In the genomic region with DNA sequence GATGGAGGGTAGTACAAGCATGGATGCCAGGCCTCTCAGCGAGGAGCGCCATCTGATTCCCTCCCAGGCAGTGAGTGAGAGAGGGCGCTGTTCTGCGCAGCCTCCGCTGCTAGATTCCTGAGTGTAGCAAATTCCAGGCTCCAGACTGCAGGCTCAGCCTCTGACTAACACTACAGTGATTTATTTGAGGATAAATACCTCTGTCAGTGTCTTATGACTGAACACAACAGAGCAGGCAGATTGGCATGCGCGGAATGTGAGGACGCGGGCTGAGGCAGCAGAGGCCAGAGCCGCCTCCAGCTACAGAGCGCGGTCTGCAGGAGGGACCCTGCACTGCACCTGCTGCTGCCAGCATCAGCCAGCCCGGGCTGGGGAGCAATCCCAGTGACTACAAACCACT, we compare ENCODE assay signal across 8 mouse cellular contexts.
DNase-seq lines count a peak whose midpoint lies in the region; ATAC-seq and TF ChIP-seq lines count a peak whose summit lies in the region.

No protein-coding gene starts in this region.

- peak; percentile 60 for DNase-seq in ovary, adult 18-20 months (ENCODE audit: low spot score)
- DNase-seq in ovary, postnatal 10 days (ENCODE audit: low spot score) = no peak
- peak; percentile 66 to 81 for DNase-seq in heart, postnatal 14 days
- peak; percentile 87 to 93 for DNase-seq in kidney, postnatal 4 days
- DNase-seq in liver, postnatal 0 days = no peak
- DNase-seq in ovary, postnatal 36 days (ENCODE audit: low spot score) = peak; percentile 64
- no peak for DNase-seq in spleen, postnatal 4 days (ENCODE audit: low spot score in 2 of 2)

- H3K4me3 ChIP-seq in forebrain, embryonic 15.5 days = no peak overlapping the region
- H3K4me3 ChIP-seq in liver, postnatal 0 days (ENCODE audit: low read depth, low read length) = no peak overlapping the region

- ATAC-seq in forebrain, embryonic 15.5 days (replicated peaks) = peak; percentile 41
- no peak for ATAC-seq in liver, postnatal 0 days

- peak overlapping the region; percentile 1; the same call in 1 of the 2 replicates for H3K4me2 ChIP-seq in forebrain, embryonic 15.5 days (replicated peaks)
- H3K4me2 ChIP-seq in liver, postnatal 0 days (ENCODE audit: low read depth, low read length) = no peak overlapping the region

- peak; percentile 35; the same call in 1 of the 2 replicates for TF ChIP-seq CTCF in liver, postnatal 0 days (IDR thresholded peaks at IDR 0.05; ENCODE audit: low read depth)

- no peak for TF ChIP-seq EP300 in liver, postnatal 0 days (IDR thresholded peaks at IDR 0.05; ENCODE audit: low read depth)

- peak overlapping the region; percentile 62 for H3K27ac ChIP-seq in forebrain, embryonic 15.5 days (replicated peaks)
- no peak overlapping the region for H3K27ac ChIP-seq in liver, postnatal 0 days (ENCODE audit: low read depth)

- intact Hi-C loops in heart, postnatal 14 days (cut with DNase I) = no loop called here

- no peaks in the 10 kb centered on the region for H3K27me3 ChIP-seq in forebrain, embryonic 15.5 days
- no peaks in the 10 kb centered on the region for H3K27me3 ChIP-seq in liver, postnatal 0 days (ENCODE audit: insufficient read depth, low read length)

- 7% methylated on average over 13 of the region's 13 CpGs for WGBS in forebrain, embryonic 15.5 days
- WGBS in liver, postnatal 0 days (ENCODE audit: insufficient replicate concordance) = 75% methylated on average over 13 of the region's 13 CpGs

- H3K36me3 ChIP-seq in forebrain, embryonic 15.5 days = no peaks in the 10 kb centered on the region
- H3K36me3 ChIP-seq in liver, postnatal 0 days (replicated peaks; ENCODE audit: insufficient read depth, low read length) = peaks cover 16% of the 10 kb centered on the region

- no peak overlapping the region for H3K9ac ChIP-seq in forebrain, embryonic 15.5 days (replicated peaks)
- no peak overlapping the region for H3K9ac ChIP-seq in liver, postnatal 0 days (replicated peaks)

- no peaks in the 10 kb centered on the region for H3K9me3 ChIP-seq in forebrain, embryonic 15.5 days
- H3K9me3 ChIP-seq in liver, postnatal 0 days (ENCODE audit: low read length) = no peaks in the 10 kb centered on the region

- H3K4me1 ChIP-seq in forebrain, embryonic 15.5 days = peaks cover 74% of the 10 kb centered on the region
- H3K4me1 ChIP-seq in liver, postnatal 0 days (ENCODE audit: insufficient read depth) = peaks cover 64% of the 10 kb centered on the region

Comparison
In these comparisons a context has a peak if more than half of its experiments do, and no peak if none do; other contexts are left out.
1. DNase-seq: peak in ovary, adult 18-20 months (single experiment), heart, postnatal 14 days (2 of 2), kidney, postnatal 4 days (2 of 2) and ovary, postnatal 36 days (single experiment); none in ovary, postnatal 10 days (single experiment), liver, postnatal 0 days (single experiment) and spleen, postnatal 4 days (0 of 2).